Mouse (Mus musculus) limb, embryonic 15.5 days (tissue): ENCODE results near the gene Cyp4f16. TPM values are rescaled to one million over a fixed set of nuclear protein-coding genes. Genes with fewer than 3 reads are reported as not detected.
"Not testable (repeated sequence)": the region's sequence is repeated elsewhere in the genome, so short reads cannot be mapped to it uniquely, and the experiment has no call there.

Experiments
- ATAC-seq: fragments of 200-750 bp; cut with Nextera tagmentation; 2 replicates; pipeline ENCODE4 v1.8.0; 2017; ENCODE audit warnings: low read depth, moderate TSS enrichment; ENCODE audit not compliant: insufficient number of reproducible peaks, low FRiP score, low TSS enrichment
- H3K27ac ChIP-seq: fragments of 300-500 bp; sonication (generic); 2 replicates; pipeline ENCODE4 v1.5.1; 2015; ENCODE audit warnings: moderate library complexity, mild to moderate bottlenecking, inconsistent platforms
- H3K27me3 ChIP-seq: fragments of 300-500 bp; sonication (generic); 2 replicates; pipeline ENCODE4 v1.6.1; 2015; ENCODE audit warnings: inconsistent platforms
- H3K36me3 ChIP-seq: fragments of 300-500 bp; sonication (generic); 2 replicates; pipeline ENCODE4 v1.6.1; 2015; ENCODE audit warnings: inconsistent platforms
- H3K4me1 ChIP-seq: fragments of 300-500 bp; sonication (generic); 2 replicates; pipeline ENCODE4 v1.6.1; 2015; ENCODE audit warnings: inconsistent platforms
- H3K4me2 ChIP-seq: fragments of 300-500 bp; sonication (generic); 2 replicates; pipeline ENCODE4 v1.6.1; 2015; ENCODE audit warnings: mild to moderate bottlenecking, inconsistent platforms
- H3K4me3 ChIP-seq: fragments of 300-500 bp; sonication (generic); 2 replicates; pipeline ENCODE4 v1.5.1; 2015; ENCODE audit warnings: mild to moderate bottlenecking, inconsistent platforms
- H3K9ac ChIP-seq: fragments of 300-500 bp; sonication (generic); 2 replicates; pipeline ENCODE4 v1.6.1; 2015; ENCODE audit warnings: inconsistent platforms
- H3K9me3 ChIP-seq: fragments of 300-500 bp; sonication (generic); 2 replicates; pipeline ENCODE4 v1.6.1; 2016; ENCODE audit warnings: inconsistent platforms
- whole genome bisulfite sequencing: fragments of 180-500 bp; shearing (Covaris S2); methylation state at CpG from one replicate; pipeline ENCODE4 v1.1.7; 2015; 5-methylcytosine and 5-hydroxymethylcytosine counted together
- polyA plus RNA-seq: library from polyadenylated mRNA; unstranded; fragments of >200 nt; fragmentation: Nextera tagmentation; extraction: Ambion mirVana; gene quantifications from 2 replicates; pipeline ENCODE4 v1.2.1, GENCODE M21; 2015

The Cyp4f16 gene
- 19.7 and 20.9 TPM in 2 replicates for polyA plus RNA-seq

DNA sequence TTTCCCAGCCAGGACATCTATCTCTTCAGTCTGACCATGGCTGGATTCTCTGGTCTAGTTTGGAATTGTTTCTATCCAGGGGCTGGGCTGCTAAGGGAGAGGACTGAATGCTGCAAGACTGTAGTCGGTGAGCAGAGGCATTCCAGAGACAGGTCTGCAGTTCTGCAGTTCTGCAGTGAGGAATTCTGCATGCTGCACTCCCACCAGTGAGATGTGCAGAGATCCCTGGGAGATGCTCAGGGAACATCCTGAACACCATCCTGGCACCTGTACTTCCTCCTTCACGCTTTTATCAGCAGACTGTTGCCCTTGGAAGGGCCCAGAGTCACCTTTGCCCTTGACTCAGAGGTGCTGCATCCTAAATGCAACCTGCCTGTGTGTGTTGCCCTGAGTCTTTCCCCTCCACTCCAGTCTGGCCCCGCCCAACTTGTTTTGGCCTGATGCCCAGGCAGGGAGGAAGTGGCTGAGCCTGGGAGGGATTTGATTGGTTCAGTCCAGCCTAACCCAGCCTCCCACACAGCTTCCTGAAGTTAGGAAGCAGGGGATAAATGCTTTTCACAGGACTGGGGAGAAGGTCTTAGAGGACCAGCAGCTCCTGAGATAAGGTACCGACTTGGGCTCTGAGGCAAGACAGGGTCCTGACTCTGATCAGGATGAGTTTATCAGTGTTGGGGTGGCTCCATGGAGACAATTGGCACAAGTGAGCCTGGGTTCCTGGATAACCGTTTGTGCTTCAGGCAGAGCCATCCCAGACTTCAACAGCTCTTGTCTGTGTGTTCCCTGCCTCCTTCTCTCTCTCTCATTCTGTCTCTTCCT is at the start of gene Cyp4f16:
Gene Cyp4f16, plus strand, starts transcription at position 508 of the 816 bp plus-strand sequence.
- Histone ChIP-seq H3K4me2 (peak within 1 kb of the TSS; percentile 60), H3K9ac (peak within 1 kb of the TSS; percentile 2; the same call in 1 of the 2 replicates), H3K4me3 (peak within 1 kb of the TSS; percentile 49), H3K27ac (peak within 1 kb of the TSS; percentile 39; the same call in 1 of the 2 replicates)
- ATAC-seq = peak; percentile 94
- not testable (repeated sequence) for H3K36me3 ChIP-seq, H3K27me3 ChIP-seq, H3K4me1 ChIP-seq, H3K9me3 ChIP-seq
- WGBS = 5% methylated on average over 5 of the region's 5 CpGs

DNA sequence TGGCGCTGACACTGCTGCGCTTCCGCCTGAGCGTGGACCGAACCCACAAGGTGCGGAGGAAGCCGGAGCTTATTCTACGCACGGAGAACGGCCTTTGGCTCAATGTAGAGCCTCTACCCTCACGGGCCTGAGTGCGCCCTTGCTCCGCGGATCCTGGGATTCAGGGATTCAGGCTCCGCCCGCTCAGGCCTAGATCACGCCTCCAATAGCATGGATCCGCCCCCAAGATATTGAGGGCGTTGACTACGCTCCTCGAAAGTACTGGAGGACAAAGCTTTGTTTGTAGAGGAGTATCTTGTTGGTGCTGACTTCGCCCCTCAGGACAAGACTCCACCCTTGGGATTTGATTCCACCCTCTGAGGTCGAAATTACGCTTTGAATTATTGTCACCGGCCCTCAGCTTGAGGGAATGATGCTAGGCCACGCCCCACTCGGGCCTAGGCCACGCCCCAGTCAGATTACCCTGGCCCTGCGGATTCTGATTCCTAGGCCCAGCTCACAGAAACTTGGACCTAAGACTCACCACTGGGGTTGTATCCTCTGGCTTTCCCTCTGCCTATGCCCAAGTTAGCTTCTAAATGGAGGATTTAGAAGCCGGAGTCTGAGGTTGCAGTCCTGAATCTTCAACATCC is 43.9 kb upstream of the Cyp4f16 start:
- no peak for ATAC-seq
- H3K4me3 ChIP-seq = peak overlapping the region; percentile 33
- no peak overlapping the region for H3K27ac ChIP-seq
- peaks cover 12% of the 10 kb centered on the region for H3K27me3 ChIP-seq
- H3K36me3 ChIP-seq = no peaks in the 10 kb centered on the region
- no peaks in the 10 kb centered on the region for H3K9me3 ChIP-seq
- peak overlapping the region; percentile 52 for H3K4me2 ChIP-seq
- no peak overlapping the region for H3K9ac ChIP-seq
- H3K4me1 ChIP-seq = peaks cover 8% of the 10 kb centered on the region; the same call in 1 of the 2 replicates
- WGBS = 10% methylated on average over 30 of the region's 30 CpGs

DNA sequence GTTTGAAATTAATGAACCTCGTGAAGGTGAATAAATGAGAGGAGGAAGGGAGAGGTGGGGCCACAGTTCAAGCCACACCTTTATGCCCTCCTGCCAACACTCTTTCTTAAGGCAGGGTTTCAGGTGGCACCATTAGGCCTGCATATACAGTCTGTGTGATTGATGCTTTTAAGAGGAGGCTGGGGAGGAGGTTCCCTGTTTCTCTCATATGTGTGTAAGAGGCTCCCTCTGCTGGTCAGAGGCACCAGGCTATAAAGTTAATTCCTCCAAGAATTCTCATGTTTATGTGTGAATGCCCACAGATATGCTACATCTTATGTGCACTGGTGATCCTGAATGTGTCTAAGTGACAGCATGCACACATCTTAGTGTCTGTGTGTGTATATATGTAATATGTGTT is 41.8 kb upstream of the Cyp4f16 start:
- H3K4me1 ChIP-seq = peaks cover 8% of the 10 kb centered on the region; the same call in 1 of the 2 replicates
- WGBS = 40% methylated on average over 1 of the region's 1 CpGs
- no peaks in the 10 kb centered on the region for H3K9me3 ChIP-seq
- H3K9ac ChIP-seq = no peak overlapping the region
- no peak overlapping the region for H3K4me2 ChIP-seq
- H3K36me3 ChIP-seq = no peaks in the 10 kb centered on the region
- no peak overlapping the region for H3K27ac ChIP-seq
- H3K27me3 ChIP-seq = peaks cover 12% of the 10 kb centered on the region
- no peak overlapping the region for H3K4me3 ChIP-seq
- no peak for ATAC-seq

DNA sequence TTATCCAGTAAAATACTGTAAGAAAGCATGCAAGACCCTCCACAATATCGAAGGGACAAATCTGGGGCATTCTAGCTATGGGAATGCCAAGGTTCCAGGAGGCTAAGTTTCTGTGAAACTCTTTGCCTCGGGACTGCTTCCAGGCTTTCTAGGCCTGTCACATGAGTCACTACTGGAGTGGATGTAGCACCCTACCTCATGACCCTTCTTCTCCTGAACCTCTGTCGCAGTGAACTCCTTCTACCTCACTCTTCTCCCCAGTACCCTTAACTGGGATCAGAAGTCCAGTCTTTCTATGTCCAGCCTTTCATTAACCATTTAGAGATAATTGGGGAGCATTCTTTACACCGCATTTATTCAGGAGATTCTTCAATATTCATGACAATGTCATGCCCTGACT is 35.8 kb upstream of the Cyp4f16 start:
- not testable (repeated sequence) for H3K4me3 ChIP-seq, H3K9ac ChIP-seq, ATAC-seq, H3K27me3 ChIP-seq, H3K36me3 ChIP-seq, H3K9me3 ChIP-seq, H3K4me1 ChIP-seq, H3K4me2 ChIP-seq, H3K27ac ChIP-seq
- 85% methylated on average over 4 of the region's 4 CpGs for WGBS

DNA sequence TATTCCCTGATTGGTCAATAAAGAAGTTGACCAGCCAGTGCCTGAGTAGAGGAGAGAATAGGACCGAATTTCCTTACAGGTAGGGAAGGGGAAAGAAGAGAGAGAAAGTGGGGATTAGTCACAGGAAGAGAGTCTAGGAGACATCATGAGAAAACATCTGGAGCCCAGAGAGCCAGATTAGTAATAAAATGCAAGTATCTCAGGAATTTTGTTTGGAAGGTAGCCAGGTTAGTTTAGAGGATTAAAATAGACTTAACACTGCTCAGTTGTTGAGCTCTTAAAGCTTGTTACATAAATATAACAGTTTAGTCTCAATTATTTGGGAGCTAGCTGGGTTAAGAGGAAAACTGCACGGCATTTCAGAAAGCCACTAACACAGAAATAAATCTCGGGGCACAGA is 35.3 kb upstream of the Cyp4f16 start:
- ATAC-seq = no peak
- Histone ChIP-seq H3K4me3 (no peak overlapping the region), H3K4me2 (no peak overlapping the region), H3K27ac (no peak overlapping the region), H3K9ac (no peak overlapping the region), H3K4me1 (peaks cover 9% of the 10 kb centered on the region), H3K9me3 (no peaks in the 10 kb centered on the region), H3K27me3 (no peaks in the 10 kb centered on the region), H3K36me3 (no peaks in the 10 kb centered on the region)
- 40% methylated on average over 3 of the region's 3 CpGs for WGBS

DNA sequence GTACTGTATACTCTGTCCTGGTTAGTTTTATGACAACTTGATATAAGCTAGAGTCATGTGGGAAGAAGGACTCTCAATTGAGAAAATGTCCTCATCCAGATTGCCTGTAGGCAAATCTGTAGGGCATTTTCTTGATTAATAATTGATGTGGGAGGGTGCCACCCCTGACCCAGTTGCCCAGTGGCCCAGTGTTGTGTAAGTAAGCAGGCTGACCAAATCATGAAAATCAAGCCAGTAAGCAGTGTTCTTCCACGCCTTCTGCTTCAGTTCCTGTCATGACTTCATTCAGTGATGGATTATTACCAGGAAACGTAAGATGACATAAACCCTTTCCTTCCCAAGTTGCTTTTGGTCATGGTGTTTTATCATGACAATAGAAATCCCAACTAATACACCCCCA is 33.2 kb upstream of the Cyp4f16 start:
- WGBS = 68% methylated on average over 2 of the region's 2 CpGs
- Histone ChIP-seq H3K9me3 (no peaks in the 10 kb centered on the region), H3K27ac (no peak overlapping the region), H3K36me3 (no peaks in the 10 kb centered on the region), H3K4me3 (no peak overlapping the region), H3K4me2 (no peak overlapping the region), H3K27me3 (no peaks in the 10 kb centered on the region), H3K9ac (no peak overlapping the region), H3K4me1 (peaks cover 18% of the 10 kb centered on the region)
- ATAC-seq = no peak

DNA sequence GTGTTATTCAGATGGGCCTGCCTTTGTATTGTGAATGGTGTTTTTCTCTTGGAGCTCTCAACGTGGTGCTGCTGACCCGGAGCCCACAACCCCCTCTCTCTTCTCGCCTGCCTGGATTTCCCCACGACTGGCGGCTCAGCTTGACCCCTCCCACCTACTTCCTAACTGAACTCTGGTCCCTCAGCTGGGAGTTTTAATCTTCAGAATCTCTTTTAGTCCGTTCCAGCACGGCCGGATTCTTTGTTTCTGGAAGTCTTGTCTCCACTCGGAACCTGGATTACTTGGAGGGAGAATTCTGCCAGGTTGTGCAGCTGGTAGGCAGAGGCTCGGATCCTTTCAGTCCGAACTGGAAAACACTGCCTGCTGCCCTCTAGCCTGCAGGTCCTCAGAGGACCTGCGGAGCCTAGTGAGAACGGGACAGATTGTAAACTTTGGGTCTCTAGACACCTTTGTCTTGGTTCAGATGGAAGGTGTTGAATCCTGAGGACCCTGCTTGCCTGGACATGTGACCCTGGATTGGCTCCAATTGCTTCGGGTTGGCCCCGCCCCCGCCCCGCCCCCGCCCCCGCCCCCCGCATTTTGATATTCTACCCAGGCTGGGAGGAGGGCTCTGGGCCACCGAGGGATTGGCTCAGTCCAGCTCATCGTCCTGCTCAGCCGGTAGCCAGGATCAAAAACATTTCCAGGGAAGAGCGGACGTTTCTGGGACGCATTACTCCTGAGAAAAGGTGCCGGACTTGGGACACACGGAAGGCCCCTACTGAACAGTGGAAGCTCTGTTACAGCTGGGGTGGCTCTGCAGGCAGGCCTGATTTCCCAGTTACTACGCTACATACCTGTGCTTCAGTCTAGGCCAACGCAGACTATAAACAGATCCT is 30.3 kb upstream of the Cyp4f16 start, which contains the start of gene Cyp4f17:
Gene Cyp4f17, plus strand, starts transcription at position 200 of the 878 bp plus-strand sequence.
- peak within 1 kb of the TSS; percentile 82 for H3K27ac ChIP-seq
- WGBS = under 1% methylated on average over 30 of the region's 30 CpGs
- H3K4me1 ChIP-seq = peaks cover 18% of the 10 kb centered on the region
- no peaks in the 10 kb centered on the region for H3K9me3 ChIP-seq
- peaks cover 12% of the 10 kb centered on the region for H3K36me3 ChIP-seq
- H3K4me3 ChIP-seq = peak within 1 kb of the TSS; percentile 52
- H3K27me3 ChIP-seq = no peaks in the 10 kb centered on the region
- peak within 1 kb of the TSS; percentile 79 for H3K4me2 ChIP-seq
- ATAC-seq = peak; percentile 75
- H3K9ac ChIP-seq = peak within 1 kb of the TSS; percentile 50

DNA sequence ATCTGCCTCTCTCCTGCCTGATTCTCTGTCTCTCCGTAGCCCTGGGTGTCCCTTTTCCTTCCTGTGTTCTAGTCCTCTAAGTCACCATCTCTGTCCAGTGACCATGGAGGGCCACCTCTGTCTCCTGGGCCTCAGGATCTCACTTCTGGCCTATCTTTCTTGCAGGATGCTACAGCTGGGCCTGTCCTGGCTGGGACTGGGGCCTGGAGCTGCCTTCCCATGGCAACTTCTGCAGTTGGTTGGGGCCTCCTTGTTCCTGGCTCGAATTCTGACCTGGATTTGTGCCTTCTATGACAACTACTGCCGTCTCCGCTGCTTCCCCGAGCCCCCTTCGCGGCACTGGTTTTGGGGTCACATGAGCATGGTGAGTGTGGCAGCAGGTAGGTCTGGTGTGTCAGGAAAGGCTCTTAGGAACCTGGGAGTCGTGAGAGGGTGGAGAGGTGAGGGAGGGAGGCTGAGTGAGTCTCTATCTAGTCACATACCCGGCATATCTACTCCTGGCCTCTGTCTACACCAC is 29.6 kb upstream of the Cyp4f16 start:
- Histone ChIP-seq H3K36me3 (peaks cover 12% of the 10 kb centered on the region), H3K27ac (peak overlapping the region; percentile 78), H3K4me1 (peaks cover 18% of the 10 kb centered on the region), H3K9ac (peak overlapping the region; percentile 50), H3K9me3 (no peaks in the 10 kb centered on the region), H3K4me2 (peak overlapping the region; percentile 79), H3K4me3 (peak overlapping the region; percentile 52), H3K27me3 (no peaks in the 10 kb centered on the region)
- WGBS = 21% methylated on average over 9 of the region's 9 CpGs
- peak; percentile 30; the same call in 1 of the 2 replicates for ATAC-seq

DNA sequence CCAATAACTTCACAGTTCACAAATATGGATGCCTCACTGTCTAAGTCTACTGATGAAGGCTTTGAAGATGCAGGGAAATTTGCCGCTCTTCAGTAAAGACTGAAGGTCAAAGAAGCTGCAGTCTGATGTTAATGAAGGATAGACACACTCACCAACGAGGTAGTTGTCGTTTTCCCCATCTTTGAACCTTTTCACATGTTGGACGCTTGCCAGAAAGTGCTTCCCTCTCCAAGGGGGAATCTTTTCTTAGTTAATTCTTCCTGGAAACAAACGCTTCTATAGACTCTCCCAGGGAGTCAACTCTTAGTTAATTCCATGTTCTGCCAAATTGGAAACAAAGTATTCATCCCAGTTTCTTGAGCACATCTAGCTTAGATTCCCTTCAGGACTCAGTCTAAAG is 20.2 kb upstream of the Cyp4f16 start:
- Histone ChIP-seq H3K9me3 (no peaks in the 10 kb centered on the region), H3K4me2 (no peak overlapping the region), H3K4me3 (no peak overlapping the region), H3K4me1 (no peaks in the 10 kb centered on the region), H3K27me3 (no peaks in the 10 kb centered on the region), H3K27ac (no peak overlapping the region), H3K9ac (no peak overlapping the region), H3K36me3 (peaks cover 29% of the 10 kb centered on the region)
- ATAC-seq = no peak
- 83% methylated on average over 5 of the region's 5 CpGs for WGBS

DNA sequence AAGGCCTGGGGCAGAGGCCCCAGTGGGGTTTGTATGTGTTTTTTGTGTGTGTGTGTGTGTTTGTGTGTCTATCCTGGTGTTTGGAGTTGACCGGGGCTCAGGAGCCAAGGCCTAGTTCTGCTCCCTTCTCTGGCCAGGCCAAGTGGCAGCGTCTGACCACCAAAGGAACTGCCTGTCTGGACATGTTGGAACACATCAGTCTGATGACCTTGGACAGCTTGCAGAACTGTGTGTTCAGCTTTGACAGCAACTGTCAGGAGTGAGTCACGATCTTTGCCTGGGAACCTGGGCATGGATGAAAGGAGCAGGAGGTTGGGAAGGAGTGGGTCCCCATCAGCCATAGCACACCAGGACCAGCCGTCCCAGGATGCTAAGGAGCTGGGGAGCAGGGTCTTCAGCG is 14.4 kb upstream of the Cyp4f16 start:
- Histone ChIP-seq H3K9ac (no peak overlapping the region), H3K9me3 (no peaks in the 10 kb centered on the region), H3K27me3 (no peaks in the 10 kb centered on the region), H3K4me2 (no peak overlapping the region), H3K27ac (no peak overlapping the region), H3K4me3 (no peak overlapping the region), H3K4me1 (no peaks in the 10 kb centered on the region), H3K36me3 (peaks cover 54% of the 10 kb centered on the region)
- no peak for ATAC-seq
- 87% methylated on average over 5 of the region's 5 CpGs for WGBS

DNA sequence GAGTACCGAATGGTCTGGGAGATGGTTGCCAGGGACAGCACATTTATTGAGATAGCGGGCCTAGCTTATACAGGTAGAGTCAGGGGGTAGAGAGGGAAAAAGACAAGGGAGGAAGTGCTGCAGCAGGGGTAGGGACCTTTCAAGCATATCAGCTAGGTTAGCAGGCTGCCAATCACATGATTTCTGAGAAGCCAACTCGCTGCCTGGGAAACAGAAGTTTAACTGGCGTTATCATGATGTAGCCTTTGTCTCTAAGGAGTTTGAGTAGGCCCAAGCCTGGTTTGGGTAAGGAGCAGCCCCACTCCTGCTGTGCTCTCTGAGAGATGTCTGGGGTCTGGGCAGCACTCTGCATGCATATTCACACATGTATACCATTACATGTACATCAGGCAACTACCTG is 14.0 kb upstream of the Cyp4f16 start:
- WGBS = 81% methylated on average over 4 of the region's 4 CpGs
- Histone ChIP-seq H3K36me3 (peaks cover 55% of the 10 kb centered on the region), H3K9me3 (no peaks in the 10 kb centered on the region), H3K27ac (no peak overlapping the region), H3K4me1 (no peaks in the 10 kb centered on the region), H3K9ac (no peak overlapping the region), H3K4me3 (no peak overlapping the region), H3K27me3 (no peaks in the 10 kb centered on the region), H3K4me2 (no peak overlapping the region)
- no peak for ATAC-seq
